Mouse (Mus musculus) thymus, adult 18-20 months (tissue): ENCODE measurements at regions not wholly inside any gene's neighbourhood (a gene's known extent, or its start where the extent isn't known, plus 50 kb on each side); places are given as distances from the start of the nearest gene placed in this dataset.

Experiments used
- DNase-seq, 2 experiments: peaks; one replicate each; pipeline ENCODE4 v3.0.0; 2022; ENCODE audit warnings: mixed read lengths in 2 of 2

- DNase-seq = no peak
These were observed 79.0 kb upstream of the Rarb start for GRCm38 (mm10) chr14:16897747-16898544.

DNA sequence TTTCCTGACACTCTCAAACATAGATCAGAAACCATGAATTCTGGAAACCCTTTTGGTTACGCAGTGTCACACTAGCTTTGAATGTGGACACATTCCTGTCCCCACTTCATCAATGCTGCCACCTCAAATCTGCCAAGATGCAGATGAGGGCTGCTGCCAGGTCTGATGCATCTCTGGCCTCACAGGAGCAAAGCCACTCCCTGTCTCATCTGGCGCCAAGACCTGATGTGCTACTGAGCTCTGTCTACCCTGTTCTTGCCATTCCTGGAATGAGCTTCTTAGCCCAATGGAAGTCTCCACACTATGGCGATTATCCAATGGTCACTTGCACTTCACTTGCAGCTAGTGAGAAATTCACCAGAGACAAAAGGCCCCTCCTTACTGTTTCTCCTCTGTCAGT lies 78.0 kb upstream of the Rarb start:
- no peak for DNase-seq

GRCm38 (mm10) chr14:16881249-16881648 lies 62.3 kb upstream of the Rarb start:
- DNase-seq = no peak

- no peak for DNase-seq
These were observed 50.3 kb upstream of the Rarb start for GRCm38 (mm10) chr14:16869221-16869620.
